Mouse (Mus musculus): ENCODE data around the gene Gm13769. TPM values are rescaled to one million over a fixed set of nuclear protein-coding genes. Genes with fewer than 3 reads are reported as not detected.

Gene Gm13769
- total and polyA plus RNA-seq, 2 experiments from 2014 or later, result not detected

Other genes starting within 250 kb of the Gm13769 start
- gene Olfr1269, start 200.8 kb upstream of the Gm13769 start, total RNA-seq (2014; rRNA removed; ENCODE audit: low replicate concordance), result not detected in 2 replicates
- gene Olfr1269, start 200.8 kb upstream of the Gm13769 start, polyA plus RNA-seq (2015; fragmentation: Nextera tagmentation; extraction: Ambion mirVana), result not detected in 2 replicates
- gene Olfr32, start 179.9 kb upstream of the Gm13769 start, total RNA-seq (2014; rRNA removed; ENCODE audit: low replicate concordance), result not detected in 2 replicates
- gene Olfr32, start 179.9 kb upstream of the Gm13769 start, polyA plus RNA-seq (2015; fragmentation: Nextera tagmentation; extraction: Ambion mirVana), result not detected in 2 replicates
- gene Olfr1270, start 169.1 kb upstream of the Gm13769 start, total RNA-seq (2014; rRNA removed; ENCODE audit: low replicate concordance), result not detected in 2 replicates
- gene Olfr1270, start 169.1 kb upstream of the Gm13769 start, polyA plus RNA-seq (2015; fragmentation: Nextera tagmentation; extraction: Ambion mirVana), result not detected in 2 replicates
- not detected in 2 replicates for gene Olfr1506, start 97.7 kb upstream of the Gm13769 start, total RNA-seq (2014; rRNA removed; ENCODE audit: low replicate concordance)
- gene Olfr1506, start 97.7 kb upstream of the Gm13769 start, polyA plus RNA-seq (2015; fragmentation: Nextera tagmentation; extraction: Ambion mirVana), result not detected in 2 replicates
- not detected in 2 replicates for gene Olfr142, start 64.6 kb upstream of the Gm13769 start, total RNA-seq (2014; rRNA removed; ENCODE audit: low replicate concordance)
- not detected in 2 replicates for gene Olfr142, start 64.6 kb upstream of the Gm13769 start, polyA plus RNA-seq (2015; fragmentation: Nextera tagmentation; extraction: Ambion mirVana)
- gene Olfr1271, start 51.2 kb upstream of the Gm13769 start, total RNA-seq (2014; rRNA removed; ENCODE audit: low replicate concordance), result not detected in 2 replicates
- gene Olfr1271, start 51.2 kb upstream of the Gm13769 start, polyA plus RNA-seq (2015; fragmentation: Nextera tagmentation; extraction: Ambion mirVana), result not detected in 2 replicates
- gene Olfr1272, start 29.4 kb upstream of the Gm13769 start, total RNA-seq (2014; rRNA removed; ENCODE audit: low replicate concordance), result not detected in 2 replicates
- gene Olfr1272, start 29.4 kb upstream of the Gm13769 start, polyA plus RNA-seq (2015; fragmentation: Nextera tagmentation; extraction: Ambion mirVana), result not detected in 2 replicates
- not detected in 2 replicates for gene Olfr1274-ps, start 76.5 kb downstream of the Gm13769 start, total RNA-seq (2014; rRNA removed; ENCODE audit: low replicate concordance)
- 0.07 TPM in 1 of 2 replicates, not detected in the other for gene Olfr1274-ps, start 76.5 kb downstream of the Gm13769 start, polyA plus RNA-seq (2015; fragmentation: Nextera tagmentation; extraction: Ambion mirVana)

Measured in heart, postnatal 0 days (tissue).